ENCODE assay signal across 26 mouse cellular contexts in genomic region chr12:81792511-81793218, GRCm38 (mm10). TPM values are rescaled to one million over a fixed set of nuclear protein-coding genes. Genes with fewer than 3 reads are reported as not detected.
DNase-seq lines count a peak whose midpoint lies in the region; ATAC-seq and TF ChIP-seq lines count a peak whose summit lies in the region.
"Had no signal": no experiment of that assay in that cellular context is flagged by ENCODE, and none has a peak within 500 bp of the region (broad histone marks: within the 10 kb centered on the region; RNA-seq: fewer than 3 reads in every experiment).

No protein-coding gene starts in this region.

- no peak overlapping the region for H3K9ac ChIP-seq in midbrain, embryonic 14.5 days (replicated peaks; ENCODE audit: low read length)
- H3K9ac ChIP-seq: forebrain, embryonic 12.5 days; heart, embryonic 13.5 days; intestine, embryonic 15.5 days; limb, embryonic 12.5 days; liver, embryonic 13.5 days; neural tube, embryonic 15.5 days had no signal

- peak; percentile 25; the same call in 1 of the 2 replicates for ATAC-seq in megakaryocyte, adult 5-6 weeks (ENCODE audit: poor library complexity, severe bottlenecking)
- ATAC-seq in midbrain, embryonic 14.5 days (ENCODE audit: low FRiP score, low TSS enrichment) = no peak
- ATAC-seq: hindbrain, embryonic 16.5 days; intestine, embryonic 15.5 days had no signal

- peak overlapping the region; percentile 53; the same call in 1 of the 2 replicates for H3K27ac ChIP-seq in heart, embryonic 10.5 days
- no peak overlapping the region for H3K27ac ChIP-seq in midbrain, embryonic 14.5 days (replicated peaks; ENCODE audit: low read depth, low read length)
- H3K27ac ChIP-seq: forebrain, embryonic 12.5 days; heart, embryonic 13.5 days; intestine, embryonic 15.5 days; layer of hippocampus, adult 2 months; limb, embryonic 12.5 days; liver, embryonic 13.5 days; neural tube, embryonic 15.5 days had no signal

- no peak overlapping the region for H3K4me2 ChIP-seq in midbrain, embryonic 14.5 days (ENCODE audit: low read length)
- H3K4me2 ChIP-seq: forebrain, embryonic 12.5 days; heart, embryonic 13.5 days; intestine, embryonic 15.5 days; limb, embryonic 12.5 days; liver, embryonic 13.5 days; neural tube, embryonic 15.5 days had no signal

- DNase-seq in heart, embryonic 10.5 days (ENCODE audit: low spot score) = no peak
- no peak for DNase-seq in heart, adult 8-10 months (ENCODE audit: low spot score)
- peak; percentile 26 for DNase-seq in thymus, postnatal 25 days
- no peak for DNase-seq in midbrain, embryonic 14.5 days
- DNase-seq in natural killer cell, adult 2 months (ENCODE audit: low spot score in 2 of 2) = no peak
- no peak for DNase-seq in kidney, adult 11 months
- DNase-seq: adrenal gland, postnatal 10 days; cerebellum, adult 9-10 months; kidney, adult 9 months; kidney, postnatal 14 days; liver, embryonic 13.5 days; lung, adult 2 months; lung, postnatal 14 days; right cerebral cortex, adult 18-20 months; right cerebral cortex, postnatal 4 days had no signal

- H3K4me1 ChIP-seq in heart, embryonic 10.5 days = peaks cover 13% of the 10 kb centered on the region
- peaks cover 9% of the 10 kb centered on the region; the same call in 1 of the 2 replicates for H3K4me1 ChIP-seq in E14TG2a.4 (replicated peaks; ENCODE audit: low read depth, low read length)
- H3K4me1 ChIP-seq in midbrain, embryonic 14.5 days (ENCODE audit: control insufficient read depth, insufficient read depth, low read length) = no peaks in the 10 kb centered on the region
- H3K4me1 ChIP-seq: forebrain, embryonic 12.5 days; intestine, embryonic 15.5 days; liver, embryonic 13.5 days; neural tube, embryonic 15.5 days had no signal

- H3K27me3 ChIP-seq in heart, embryonic 10.5 days (ENCODE audit: insufficient read depth, poor library complexity, severe bottlenecking) = no peaks in the 10 kb centered on the region
- peaks cover 30% of the 10 kb centered on the region for H3K27me3 ChIP-seq in E14TG2a.4 (ENCODE audit: insufficient read depth, low read length)
- H3K27me3 ChIP-seq in midbrain, embryonic 14.5 days (ENCODE audit: control insufficient read depth, insufficient read depth, low read length) = no peaks in the 10 kb centered on the region
- H3K27me3 ChIP-seq: forebrain, embryonic 12.5 days; heart, embryonic 13.5 days; intestine, embryonic 15.5 days; limb, embryonic 12.5 days; neural tube, embryonic 15.5 days had no signal

- H3K4me3 ChIP-seq in heart, embryonic 10.5 days = no peak overlapping the region
- H3K4me3 ChIP-seq in E14TG2a.4 (replicated peaks; ENCODE audit: low read length) = peak overlapping the region; percentile 33; the same call in 1 of the 2 replicates
- no peak overlapping the region for H3K4me3 ChIP-seq in midbrain, embryonic 14.5 days (replicated peaks; ENCODE audit: low read depth, low read length)
- H3K4me3 ChIP-seq: erythroblast, embryonic 14.5 days; forebrain, embryonic 12.5 days; heart, embryonic 13.5 days; intestine, embryonic 15.5 days; layer of hippocampus, adult 2 months; limb, embryonic 12.5 days; liver, embryonic 13.5 days; megakaryocyte, embryonic 14.5 days; neural tube, embryonic 15.5 days had no signal

- H3K36me3 ChIP-seq in heart, embryonic 10.5 days = no peaks in the 10 kb centered on the region
- no peaks in the 10 kb centered on the region for H3K36me3 ChIP-seq in E14TG2a.4 (ENCODE audit: insufficient read depth, low read length)
- H3K36me3 ChIP-seq in midbrain, embryonic 14.5 days (ENCODE audit: control insufficient read depth, insufficient read depth, low read length) = no peaks in the 10 kb centered on the region
- H3K36me3 ChIP-seq: forebrain, embryonic 12.5 days; heart, embryonic 13.5 days; intestine, embryonic 15.5 days; limb, embryonic 12.5 days; liver, embryonic 13.5 days; neural tube, embryonic 15.5 days had no signal

- no peak for TF ChIP-seq CTCF in E14TG2a.4 (conservative IDR thresholded peaks at IDR 0.05; ENCODE audit: low read length)

- WGBS in heart, embryonic 10.5 days = 64% methylated on average over 6 of the region's 6 CpGs
- WGBS in midbrain, embryonic 14.5 days = 78% methylated on average over 6 of the region's 6 CpGs

- H3K9me3 ChIP-seq in heart, embryonic 10.5 days = no peaks in the 10 kb centered on the region
- H3K9me3 ChIP-seq in E14TG2a.4 (ENCODE audit: low read length) = no peaks in the 10 kb centered on the region
- no peaks in the 10 kb centered on the region for H3K9me3 ChIP-seq in midbrain, embryonic 14.5 days (ENCODE audit: control insufficient read depth, low read length)
- H3K9me3 ChIP-seq: forebrain, embryonic 12.5 days; intestine, embryonic 15.5 days; limb, embryonic 12.5 days; liver, embryonic 13.5 days; neural tube, embryonic 15.5 days had no signal

RNA-seq across cellular contexts. Expression of gene Map3k9, which starts 11.7 kb away (rescaled TPM):
- polyA plus RNA-seq in heart, embryonic 10.5 days (2016; fragmentation: Nextera tagmentation; extraction: Ambion mirVana) = 0.21 and 0.59 TPM in 2 replicates
- total RNA-seq in heart, adult 8-10 months (2022) = under 1 TPM; 0.09 to 0.26 (median 0.18) TPM
- total RNA-seq in megakaryocyte, adult 5-6 weeks (2015) = 4.6 TPM in 2 replicates
- 6.3 and 11.0 TPM in 2 replicates for total RNA-seq in megakaryocyte, adult 5-6 weeks (2017)
- polyA plus RNA-seq in midbrain, embryonic 14.5 days (2014; fragmentation: Nextera tagmentation; extraction: Ambion mirVana) = 12.4 TPM in 2 replicates
- polyA plus RNA-seq: erythroblast, embryonic 14.5 days had no signal

Comparison
In these comparisons a context has a peak if more than half of its experiments do, and no peak if none do; other contexts are left out.
1. RNA of gene Map3k9, which starts 11.7 kb away (total RNA-seq): 4.6 to 11.0 TPM in megakaryocyte, adult 5-6 weeks; 0.09 to 0.26 TPM in heart, adult 8-10 months; every median in the first group is over 4 times any median in the second.